Mouse (Mus musculus): ENCODE results near the gene Arhgap45. TPM values are rescaled to one million over a fixed set of nuclear protein-coding genes. Genes with fewer than 3 reads are reported as not detected.

The Arhgap45 gene
- polyA plus RNA-seq, 1 experiment = 0.53 TPM

DNA sequence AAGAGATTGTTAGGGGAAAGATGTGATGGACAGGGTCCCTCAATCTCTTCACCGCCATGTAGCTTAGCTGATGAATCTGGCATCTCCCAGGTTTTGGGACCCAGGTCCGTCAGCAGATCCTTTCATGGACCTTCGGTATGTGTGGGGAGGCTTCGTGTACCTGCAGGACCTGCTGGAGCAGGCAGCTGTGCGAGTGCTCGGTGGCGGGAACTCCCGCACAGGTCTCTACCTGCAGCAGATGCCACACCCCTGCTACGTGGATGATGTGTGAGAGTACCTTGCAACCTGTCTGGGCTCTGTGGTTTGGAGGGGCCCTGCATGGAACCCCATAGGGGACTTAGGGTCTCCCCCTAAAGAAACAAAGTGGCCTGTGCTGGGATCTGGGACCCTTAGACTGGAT is 14.5 kb upstream of the Arhgap45 start:
- Histone ChIP-seq H3K27me3 (ENCODE audit: control insufficient read depth, insufficient read depth, insufficient read length) (no peaks in the 10 kb centered on the region), H3K36me3 (ENCODE audit: control insufficient read depth, insufficient read depth) (no peaks in the 10 kb centered on the region), H3K79me2 (ENCODE audit: control insufficient read depth, insufficient read depth) (no peaks in the 10 kb centered on the region), H3K4me2 (ENCODE audit: low read depth) (no peak overlapping the region), H3ac (ENCODE audit: control insufficient read depth, insufficient read length) (no peak overlapping the region), H3K4me3 (no peak overlapping the region)
- TF ChIP-seq MYOG (IDR thresholded peaks at IDR 0.05; ENCODE audit: control insufficient read depth in 1 of 3, insufficient read depth in 1 of 3, insufficient read length in 2 of 3, low read depth in 2 of 3) = no peak

DNA sequence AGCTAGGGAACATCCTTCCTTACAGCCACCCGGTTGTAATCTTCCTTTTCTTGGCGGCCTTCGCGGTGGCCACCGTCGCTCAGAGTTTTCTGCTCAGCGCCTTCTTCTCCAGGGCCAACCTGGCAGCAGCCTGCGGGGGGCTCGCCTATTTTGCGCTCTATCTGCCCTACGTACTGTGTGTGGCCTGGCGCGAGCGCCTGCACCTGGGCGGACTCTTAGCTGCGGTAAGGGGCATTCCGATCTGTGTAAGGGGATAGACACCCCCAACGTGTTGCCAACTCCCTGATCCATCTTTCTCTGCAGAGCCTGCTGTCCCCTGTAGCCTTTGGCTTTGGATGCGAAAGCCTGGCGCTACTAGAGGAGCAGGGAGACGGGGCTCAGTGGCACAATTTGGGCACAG is 13.6 kb upstream of the Arhgap45 start:
- Histone ChIP-seq H3K36me3 (ENCODE audit: control insufficient read depth, insufficient read depth) (no peaks in the 10 kb centered on the region), H3K4me2 (ENCODE audit: low read depth) (no peak overlapping the region), H3K27me3 (ENCODE audit: control insufficient read depth, insufficient read depth, insufficient read length) (no peaks in the 10 kb centered on the region), H3K79me2 (ENCODE audit: control insufficient read depth, insufficient read depth) (no peaks in the 10 kb centered on the region), H3ac (ENCODE audit: control insufficient read depth, insufficient read length) (no peak overlapping the region), H3K4me3 (no peak overlapping the region)
- TF ChIP-seq POLR2AphosphoS2 (IDR thresholded peaks at IDR 0.05; ENCODE audit: insufficient read length, low read depth) (no peak), MYOG (IDR thresholded peaks at IDR 0.05; ENCODE audit: control insufficient read depth in 1 of 3, insufficient read depth in 1 of 3, insufficient read length in 2 of 3, low read depth in 2 of 3) (no peak), POLR2A (IDR thresholded peaks at IDR 0.05; ENCODE audit: insufficient read length, low read depth) (no peak), TCF3 (IDR thresholded peaks at IDR 0.05; ENCODE audit: insufficient read length, low read depth) (no peak), E2F4 (IDR thresholded peaks at IDR 0.05; ENCODE audit: insufficient read depth) (no peak), CEBPB (IDR thresholded peaks at IDR 0.05; ENCODE audit: insufficient read depth, poor library complexity, severe bottlenecking) (no peak), MAX (IDR thresholded peaks at IDR 0.05; ENCODE audit: low read depth) (no peak), SRF (IDR thresholded peaks at IDR 0.05; ENCODE audit: control insufficient read depth, insufficient read length, low read depth) (no peak), MYOD1 (IDR thresholded peaks at IDR 0.05; ENCODE audit: control insufficient read depth in 1 of 3, insufficient read length in 2 of 3, low read depth in 2 of 3) (no peak), REST (IDR thresholded peaks at IDR 0.05; ENCODE audit: insufficient read depth, insufficient read length) (no peak), USF1 (IDR thresholded peaks at IDR 0.05; ENCODE audit: low read depth) (no peak), TCF12 (IDR thresholded peaks at IDR 0.05; ENCODE audit: insufficient read depth, poor library complexity, severe bottlenecking) (no peak)

DNA sequence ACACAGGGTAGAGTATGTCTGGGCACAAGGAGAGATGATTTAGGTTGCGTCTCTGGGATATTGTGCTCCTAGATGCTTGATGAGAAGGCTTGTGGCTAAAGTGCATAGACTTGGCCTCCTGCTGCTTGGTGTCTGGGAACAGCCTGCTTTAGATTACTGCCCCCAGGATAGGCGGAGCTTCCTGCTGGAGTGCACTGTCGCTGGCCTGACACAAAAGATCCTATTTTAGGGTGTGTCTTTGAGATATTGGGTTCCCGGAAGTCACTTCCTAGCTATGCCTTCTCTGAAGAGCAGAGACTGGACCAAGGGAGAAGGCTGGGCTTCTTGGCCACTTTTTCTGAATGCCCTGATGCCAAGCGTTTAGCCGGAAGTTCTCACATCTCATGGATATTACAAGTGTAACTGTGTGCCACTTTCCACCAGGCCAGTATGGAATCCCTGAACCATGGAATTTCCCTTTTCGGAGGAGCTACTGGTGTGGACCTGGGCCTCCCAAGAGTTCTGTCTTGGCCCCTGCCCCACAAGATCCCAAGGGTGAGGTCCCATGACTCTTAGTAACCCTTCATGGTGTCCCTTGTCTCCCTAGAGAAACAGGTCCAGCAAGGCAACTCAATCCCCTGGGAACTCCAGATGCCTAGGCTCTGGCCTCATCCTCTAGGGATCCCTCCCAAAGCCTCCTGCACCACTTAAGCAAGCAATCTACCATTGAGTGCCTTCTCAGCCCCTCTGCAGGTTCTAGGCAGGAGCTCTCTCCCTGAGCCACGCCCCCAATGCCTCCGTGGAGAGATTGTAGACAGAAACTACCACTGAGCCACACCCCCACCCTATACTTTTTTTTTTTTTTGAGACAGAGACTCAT is 12.8 kb upstream of the Arhgap45 start:
- Histone ChIP-seq H3K79me2 (ENCODE audit: control insufficient read depth, insufficient read depth) (no peaks in the 10 kb centered on the region), H3K4me3 (no peak overlapping the region), H3K4me2 (ENCODE audit: low read depth) (peak overlapping the region; percentile 24), H3ac (ENCODE audit: control insufficient read depth, insufficient read length) (no peak overlapping the region), H3K27me3 (ENCODE audit: control insufficient read depth, insufficient read depth, insufficient read length) (no peaks in the 10 kb centered on the region), H3K36me3 (ENCODE audit: control insufficient read depth, insufficient read depth) (no peaks in the 10 kb centered on the region)
- no peak for TF ChIP-seq POLR2A (IDR thresholded peaks at IDR 0.05; ENCODE audit: insufficient read length, low read depth)
- TF ChIP-seq MYOG (IDR thresholded peaks at IDR 0.05; ENCODE audit: control insufficient read depth in 1 of 3, insufficient read depth in 1 of 3, insufficient read length in 2 of 3, low read depth in 2 of 3) = no peak
- no peak for TF ChIP-seq SRF (IDR thresholded peaks at IDR 0.05; ENCODE audit: control insufficient read depth, insufficient read length, low read depth)
- no peak for TF ChIP-seq USF1 (IDR thresholded peaks at IDR 0.05; ENCODE audit: low read depth)
- no peak for TF ChIP-seq POLR2AphosphoS2 (IDR thresholded peaks at IDR 0.05; ENCODE audit: insufficient read length, low read depth)
- TF ChIP-seq CEBPB (IDR thresholded peaks at IDR 0.05; ENCODE audit: insufficient read depth, poor library complexity, severe bottlenecking) = no peak
- no peak for TF ChIP-seq TCF3 (IDR thresholded peaks at IDR 0.05; ENCODE audit: insufficient read length, low read depth)
- no peak for TF ChIP-seq E2F4 (IDR thresholded peaks at IDR 0.05; ENCODE audit: insufficient read depth)
- TF ChIP-seq TCF12 (IDR thresholded peaks at IDR 0.05; ENCODE audit: insufficient read depth, poor library complexity, severe bottlenecking) = no peak
- no peak for TF ChIP-seq MYOD1 (IDR thresholded peaks at IDR 0.05; ENCODE audit: control insufficient read depth in 1 of 3, insufficient read length in 2 of 3, low read depth in 2 of 3)
- no peak for TF ChIP-seq MAX (IDR thresholded peaks at IDR 0.05; ENCODE audit: low read depth)
- no peak for TF ChIP-seq REST (IDR thresholded peaks at IDR 0.05; ENCODE audit: insufficient read depth, insufficient read length)

DNA sequence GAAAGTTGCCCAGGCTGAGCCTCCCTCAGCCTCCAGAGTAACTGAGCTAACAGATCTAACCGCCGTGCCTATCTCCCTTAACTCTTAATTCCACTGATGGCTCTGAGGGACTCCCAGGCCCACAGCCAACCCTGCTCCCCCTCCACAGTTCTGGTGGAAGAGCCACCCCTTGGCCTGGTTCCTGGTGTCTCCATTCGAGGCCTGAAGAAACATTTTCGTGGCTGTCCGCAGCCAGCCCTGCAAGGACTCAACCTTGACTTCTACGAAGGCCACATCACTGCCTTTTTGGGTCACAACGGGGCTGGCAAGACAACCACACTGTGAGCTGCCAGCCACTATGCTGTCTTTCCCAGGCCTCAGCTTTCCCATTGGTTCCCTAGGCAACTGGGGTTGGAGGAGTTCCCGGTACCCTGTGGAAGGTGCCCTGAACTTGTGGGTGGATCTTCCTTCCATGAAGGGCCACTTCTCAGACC is 12.2 kb upstream of the Arhgap45 start:
- H3K79me2 ChIP-seq (ENCODE audit: control insufficient read depth, insufficient read depth) = no peaks in the 10 kb centered on the region
- no peaks in the 10 kb centered on the region for H3K27me3 ChIP-seq (ENCODE audit: control insufficient read depth, insufficient read depth, insufficient read length)
- no peak overlapping the region for H3K4me3 ChIP-seq
- H3K4me2 ChIP-seq (ENCODE audit: low read depth) = no peak overlapping the region
- H3K36me3 ChIP-seq (ENCODE audit: control insufficient read depth, insufficient read depth) = no peaks in the 10 kb centered on the region
- TF ChIP-seq MYOD1 (IDR thresholded peaks at IDR 0.05; ENCODE audit: control insufficient read depth in 1 of 3, insufficient read length in 2 of 3, low read depth in 2 of 3) (no peak), E2F4 (IDR thresholded peaks at IDR 0.05; ENCODE audit: insufficient read depth) (no peak), MAX (IDR thresholded peaks at IDR 0.05; ENCODE audit: low read depth) (no peak), TCF3 (IDR thresholded peaks at IDR 0.05; ENCODE audit: insufficient read length, low read depth) (no peak), SRF (IDR thresholded peaks at IDR 0.05; ENCODE audit: control insufficient read depth, insufficient read length, low read depth) (no peak), MYOG (IDR thresholded peaks at IDR 0.05; ENCODE audit: control insufficient read depth in 1 of 3, insufficient read depth in 1 of 3, insufficient read length in 2 of 3, low read depth in 2 of 3) (no peak), POLR2AphosphoS2 (IDR thresholded peaks at IDR 0.05; ENCODE audit: insufficient read length, low read depth) (no peak), POLR2A (IDR thresholded peaks at IDR 0.05; ENCODE audit: insufficient read length, low read depth) (no peak), TCF12 (IDR thresholded peaks at IDR 0.05; ENCODE audit: insufficient read depth, poor library complexity, severe bottlenecking) (no peak), CEBPB (IDR thresholded peaks at IDR 0.05; ENCODE audit: insufficient read depth, poor library complexity, severe bottlenecking) (no peak), REST (IDR thresholded peaks at IDR 0.05; ENCODE audit: insufficient read depth, insufficient read length) (no peak), USF1 (IDR thresholded peaks at IDR 0.05; ENCODE audit: low read depth) (no peak)
- no peak overlapping the region for H3ac ChIP-seq (ENCODE audit: control insufficient read depth, insufficient read length)

Data from myocyte (in vitro differentiated cells).